19 mouse cellular contexts compared by ENCODE assay signal in genomic region chr16:6986494-6986893, GRCm38 (mm10).
DNase-seq lines count a peak whose midpoint lies in the region; ATAC-seq and TF ChIP-seq lines count a peak whose summit lies in the region.
"Had no signal": no experiment of that assay in that cellular context is flagged by ENCODE, and none has a peak within 500 bp of the region (broad histone marks: within the 10 kb centered on the region; RNA-seq: fewer than 3 reads in every experiment).

No protein-coding gene starts in this region.

- peaks cover 14% of the 10 kb centered on the region for H3K4me1 ChIP-seq in heart, embryonic 13.5 days
- peaks cover 6% of the 10 kb centered on the region; the same call in 1 of the 2 replicates for H3K4me1 ChIP-seq in lung, embryonic 14.5 days (ENCODE audit: insufficient read depth)
- H3K4me1 ChIP-seq in lung, embryonic 16.5 days (replicated peaks; ENCODE audit: control insufficient read depth, insufficient read depth, low read length), result peaks cover 4% of the 10 kb centered on the region; the same call in 1 of the 2 replicates
- H3K4me1 ChIP-seq in lung, postnatal 0 days (ENCODE audit: insufficient read depth, low read depth, low read length), result no peaks in the 10 kb centered on the region
- H3K4me1 ChIP-seq: embryonic facial prominence, embryonic 10.5 days; embryonic facial prominence, embryonic 12.5 days; forebrain, embryonic 13.5 days had no signal

- no peaks in the 10 kb centered on the region for H3K36me3 ChIP-seq in heart, embryonic 13.5 days
- H3K36me3 ChIP-seq in lung, embryonic 14.5 days (ENCODE audit: insufficient read depth), result no peaks in the 10 kb centered on the region
- no peaks in the 10 kb centered on the region for H3K36me3 ChIP-seq in lung, embryonic 16.5 days (ENCODE audit: control insufficient read depth, insufficient read depth, low read length)
- H3K36me3 ChIP-seq in lung, postnatal 0 days (ENCODE audit: insufficient read depth, low read length), result no peaks in the 10 kb centered on the region
- H3K36me3 ChIP-seq: embryonic facial prominence, embryonic 10.5 days; embryonic facial prominence, embryonic 12.5 days; forebrain, embryonic 15.5 days; G1E had no signal

- no peak for DNase-seq in heart, adult 8-10 months (ENCODE audit: low spot score)
- no peak for DNase-seq in lung, embryonic 14.5 days
- no peak for DNase-seq in lung, postnatal 36 days
- DNase-seq in lung, postnatal 0 days (ENCODE audit: low spot score), result no peak
- DNase-seq: adrenal gland, adult 8-10 months; adrenal gland, postnatal 14 days; adrenal gland, postnatal 36 days; B cell, adult 2 months had no signal

- no peak for TF ChIP-seq EP300 in lung, postnatal 0 days (IDR thresholded peaks at IDR 0.05)

- no peaks in the 10 kb centered on the region for H3K27me3 ChIP-seq in heart, embryonic 13.5 days (replicated peaks)
- H3K27me3 ChIP-seq in lung, embryonic 14.5 days (ENCODE audit: insufficient read depth, low read length), result no peaks in the 10 kb centered on the region
- no peaks in the 10 kb centered on the region for H3K27me3 ChIP-seq in lung, embryonic 16.5 days (ENCODE audit: control insufficient read depth, insufficient read depth, low read depth, low read length)
- no peaks in the 10 kb centered on the region for H3K27me3 ChIP-seq in lung, postnatal 0 days (replicated peaks; ENCODE audit: insufficient read depth, low read length)
- H3K27me3 ChIP-seq: CH12.LX; embryonic facial prominence, embryonic 12.5 days; forebrain, embryonic 15.5 days; Patski had no signal

- no peak overlapping the region for H3K9ac ChIP-seq in heart, embryonic 13.5 days
- H3K9ac ChIP-seq in lung, embryonic 14.5 days, result no peak overlapping the region
- H3K9ac ChIP-seq in lung, embryonic 16.5 days (ENCODE audit: low read length), result no peak overlapping the region
- no peak overlapping the region for H3K9ac ChIP-seq in lung, postnatal 0 days (replicated peaks; ENCODE audit: low read depth)
- H3K9ac ChIP-seq: embryonic facial prominence, embryonic 12.5 days; forebrain, embryonic 13.5 days; forebrain, embryonic 15.5 days had no signal

- no peak for ATAC-seq in heart, embryonic 13.5 days (ENCODE audit: extremely low read depth, insufficient number of reproducible peaks, low FRiP score, low TSS enrichment)
- peak; percentile 63; the same call in 1 of the 2 replicates for ATAC-seq in lung, embryonic 14.5 days (ENCODE audit: insufficient read depth)
- peak; percentile 58 for ATAC-seq in lung, embryonic 16.5 days (ENCODE audit: low read depth)
- no peak for ATAC-seq in lung, postnatal 0 days
- ATAC-seq: activated CD4-positive, CD25-positive, alpha-beta regulatory T cell, adult 4 months; CD4-positive, CD25-positive, alpha-beta regulatory T cell, adult 4 months; Patski had no signal

- no peak overlapping the region for H3K4me2 ChIP-seq in heart, embryonic 13.5 days
- no peak overlapping the region for H3K4me2 ChIP-seq in lung, embryonic 14.5 days
- H3K4me2 ChIP-seq in lung, embryonic 16.5 days (ENCODE audit: low read depth, low read length), result no peak overlapping the region
- no peak overlapping the region for H3K4me2 ChIP-seq in lung, postnatal 0 days (replicated peaks; ENCODE audit: low read depth, low read length)
- H3K4me2 ChIP-seq: embryonic facial prominence, embryonic 12.5 days; forebrain, embryonic 13.5 days; forebrain, embryonic 15.5 days had no signal

- TF ChIP-seq CTCF in lung, embryonic 14.5 days (IDR thresholded peaks at IDR 0.05; ENCODE audit: low read depth), result no peak
- no peak for TF ChIP-seq CTCF in lung, postnatal 0 days (IDR thresholded peaks at IDR 0.05)

- 46% methylated on average over 2 of the region's 2 CpGs for WGBS in heart, embryonic 13.5 days
- 38% methylated on average over 2 of the region's 2 CpGs for WGBS in lung, embryonic 14.5 days
- 42% methylated on average over 2 of the region's 2 CpGs for whole genome bisulfite sequencing in lung, embryonic 16.5 days
- WGBS in lung, postnatal 0 days, result 62% methylated on average over 2 of the region's 2 CpGs

- no peak overlapping the region for H3K4me3 ChIP-seq in heart, embryonic 13.5 days
- no peak overlapping the region for H3K4me3 ChIP-seq in lung, embryonic 14.5 days (ENCODE audit: low read depth, low read length)
- H3K4me3 ChIP-seq in lung, embryonic 16.5 days (ENCODE audit: low read length), result no peak overlapping the region
- H3K4me3 ChIP-seq in lung, postnatal 0 days (ENCODE audit: low read depth, low read length), result no peak overlapping the region
- H3K4me3 ChIP-seq: embryonic facial prominence, embryonic 10.5 days; embryonic facial prominence, embryonic 12.5 days; forebrain, embryonic 13.5 days; forebrain, embryonic 15.5 days had no signal

- no peaks in the 10 kb centered on the region for H3K9me3 ChIP-seq in heart, embryonic 13.5 days
- H3K9me3 ChIP-seq in lung, embryonic 14.5 days (ENCODE audit: low read depth, low read length), result no peaks in the 10 kb centered on the region
- no peaks in the 10 kb centered on the region for H3K9me3 ChIP-seq in lung, embryonic 16.5 days (ENCODE audit: control insufficient read depth, low read length)
- H3K9me3 ChIP-seq in lung, postnatal 0 days (ENCODE audit: low read length), result no peaks in the 10 kb centered on the region
- H3K9me3 ChIP-seq: embryonic facial prominence, embryonic 10.5 days; embryonic facial prominence, embryonic 12.5 days; forebrain, embryonic 13.5 days; forebrain, embryonic 15.5 days had no signal

- peak overlapping the region; percentile 26; the same call in 1 of the 2 replicates for H3K27ac ChIP-seq in heart, embryonic 13.5 days (replicated peaks)
- H3K27ac ChIP-seq in lung, embryonic 14.5 days (ENCODE audit: low read depth), result no peak overlapping the region
- H3K27ac ChIP-seq in lung, embryonic 16.5 days (ENCODE audit: low read length), result peak overlapping the region; percentile 36; the same call in 1 of the 2 replicates
- H3K27ac ChIP-seq in lung, postnatal 0 days (ENCODE audit: low read length), result no peak overlapping the region
- H3K27ac ChIP-seq: embryonic facial prominence, embryonic 10.5 days; embryonic facial prominence, embryonic 12.5 days; forebrain, embryonic 13.5 days; forebrain, embryonic 15.5 days had no signal

Comparison
In these comparisons a context has a peak if more than half of its experiments do, and no peak if none do; other contexts are left out.
1. ATAC-seq: peak in lung, embryonic 14.5 days (single experiment) and lung, embryonic 16.5 days (single experiment); none in heart, embryonic 13.5 days (single experiment) and lung, postnatal 0 days (single experiment).
2. H3K27ac ChIP-seq: peak in heart, embryonic 13.5 days (single experiment) and lung, embryonic 16.5 days (single experiment); none in lung, embryonic 14.5 days (single experiment) and lung, postnatal 0 days (single experiment).